Mouse (Mus musculus): ENCODE measurements around the gene Plekhg1. TPM values are rescaled to one million over a fixed set of nuclear protein-coding genes. Genes with fewer than 3 reads are reported as not detected.

Plekhg1 gene
- polyA plus RNA-seq, 1 experiment from 2014 or later, result 6.1 TPM

GRCm38 (mm10) chr10:3718021-3718865 lies 21.9 kb upstream of the Plekhg1 start:
- Histone ChIP-seq H3K27ac (peak overlapping the region; percentile 77), H3K27me3 (ENCODE audit: insufficient read depth, poor library complexity, severe bottlenecking) (no peaks in the 10 kb centered on the region), H3K9me3 (no peaks in the 10 kb centered on the region), H3K36me3 (no peaks in the 10 kb centered on the region), H3K4me3 (no peak overlapping the region), H3K4me1 (peaks cover 7% of the 10 kb centered on the region; the same call in 1 of the 2 replicates)
- 52% methylated on average over 16 of the region's 16 CpGs for WGBS
- DNase-seq (ENCODE audit: low spot score), result no peak

GRCm38 (mm10) chr10:3720296-3720695 lies 19.9 kb upstream of the Plekhg1 start:
- Histone ChIP-seq H3K27ac (no peak overlapping the region), H3K27me3 (ENCODE audit: insufficient read depth, poor library complexity, severe bottlenecking) (no peaks in the 10 kb centered on the region), H3K4me1 (peaks cover 7% of the 10 kb centered on the region; the same call in 1 of the 2 replicates), H3K36me3 (no peaks in the 10 kb centered on the region), H3K4me3 (no peak overlapping the region), H3K9me3 (no peaks in the 10 kb centered on the region)
- DNase-seq (ENCODE audit: low spot score), result no peak
- 70% methylated on average over 2 of the region's 2 CpGs for WGBS

GRCm38 (mm10) chr10:3722339-3722738 lies 17.8 kb upstream of the Plekhg1 start:
- Histone ChIP-seq H3K4me1 (peaks cover 7% of the 10 kb centered on the region; the same call in 1 of the 2 replicates), H3K36me3 (no peaks in the 10 kb centered on the region), H3K4me3 (no peak overlapping the region), H3K27ac (no peak overlapping the region), H3K27me3 (ENCODE audit: insufficient read depth, poor library complexity, severe bottlenecking) (no peaks in the 10 kb centered on the region), H3K9me3 (no peaks in the 10 kb centered on the region)
- 62% methylated on average over 2 of the region's 2 CpGs for WGBS
- no peak for DNase-seq (ENCODE audit: low spot score)

GRCm38 (mm10) chr10:3724665-3725064 lies 15.5 kb upstream of the Plekhg1 start:
- DNase-seq (ENCODE audit: low spot score), result no peak
- WGBS, result 73% methylated on average over 1 of the region's 1 CpGs
- no peaks in the 10 kb centered on the region for H3K27me3 ChIP-seq (ENCODE audit: insufficient read depth, poor library complexity, severe bottlenecking)

GRCm38 (mm10) chr10:3729666-3730065 lies 10.5 kb upstream of the Plekhg1 start:
- Histone ChIP-seq H3K4me1 (no peaks in the 10 kb centered on the region), H3K4me3 (no peak overlapping the region), H3K27me3 (ENCODE audit: insufficient read depth, poor library complexity, severe bottlenecking) (no peaks in the 10 kb centered on the region), H3K27ac (no peak overlapping the region), H3K36me3 (no peaks in the 10 kb centered on the region), H3K9me3 (no peaks in the 10 kb centered on the region)
- no peak for DNase-seq (ENCODE audit: low spot score)
- WGBS, result 67% methylated on average over 3 of the region's 3 CpGs

More at GRCm38 (mm10) chr10:3724665-3725064, 15.5 kb upstream of the Plekhg1 start:
- H3K36me3 ChIP-seq, result no peaks in the 10 kb centered on the region
- peaks cover 2% of the 10 kb centered on the region; the same call in 1 of the 2 replicates for H3K4me1 ChIP-seq
- H3K27ac ChIP-seq, result no peak overlapping the region
- no peak overlapping the region for H3K4me3 ChIP-seq
- no peaks in the 10 kb centered on the region for H3K9me3 ChIP-seq

GRCm38 (mm10) chr10:3730314-3730713 lies 9.8 kb upstream of the Plekhg1 start:
- H3K36me3 ChIP-seq, result no peaks in the 10 kb centered on the region
- no peak for DNase-seq (ENCODE audit: low spot score)
- H3K27ac ChIP-seq, result no peak overlapping the region
- H3K4me3 ChIP-seq, result no peak overlapping the region
- no peaks in the 10 kb centered on the region for H3K9me3 ChIP-seq
- H3K27me3 ChIP-seq (ENCODE audit: insufficient read depth, poor library complexity, severe bottlenecking), result no peaks in the 10 kb centered on the region
- H3K4me1 ChIP-seq, result no peaks in the 10 kb centered on the region
- WGBS, result 48% methylated on average over 4 of the region's 4 CpGs

GRCm38 (mm10) chr10:3737034-3737433 lies 3.1 kb upstream of the Plekhg1 start:
- 71% methylated on average over 3 of the region's 3 CpGs for WGBS
- DNase-seq (ENCODE audit: low spot score), result no peak
- H3K4me3 ChIP-seq, result no peak overlapping the region
- peaks cover 4% of the 10 kb centered on the region; the same call in 1 of the 2 replicates for H3K4me1 ChIP-seq
- no peaks in the 10 kb centered on the region for H3K9me3 ChIP-seq
- no peaks in the 10 kb centered on the region for H3K36me3 ChIP-seq
- no peaks in the 10 kb centered on the region for H3K27me3 ChIP-seq (ENCODE audit: insufficient read depth, poor library complexity, severe bottlenecking)
- H3K27ac ChIP-seq, result no peak overlapping the region

GRCm38 (mm10) chr10:3740504-3741388 lies 582 bp downstream of the Plekhg1 start:
- DNase-seq (ENCODE audit: low spot score), result peak; percentile 83
- WGBS, result under 1% methylated on average over 39 of the region's 47 CpGs
- Histone ChIP-seq H3K27me3 (ENCODE audit: insufficient read depth, poor library complexity, severe bottlenecking) (no peaks in the 10 kb centered on the region), H3K27ac (peak overlapping the region; percentile 85), H3K4me1 (peaks cover 4% of the 10 kb centered on the region; the same call in 1 of the 2 replicates), H3K4me3 (peak overlapping the region; percentile 71), H3K36me3 (no peaks in the 10 kb centered on the region), H3K9me3 (no peaks in the 10 kb centered on the region)

GRCm38 (mm10) chr10:3741791-3742190 lies 1.6 kb downstream of the Plekhg1 start:
- no peak for DNase-seq (ENCODE audit: low spot score)
- Histone ChIP-seq H3K4me1 (peaks cover 7% of the 10 kb centered on the region), H3K36me3 (no peaks in the 10 kb centered on the region), H3K27ac (no peak overlapping the region), H3K9me3 (no peaks in the 10 kb centered on the region), H3K27me3 (ENCODE audit: insufficient read depth, poor library complexity, severe bottlenecking) (no peaks in the 10 kb centered on the region), H3K4me3 (peak overlapping the region; percentile 31)
- WGBS, result 6% methylated on average over 5 of the region's 5 CpGs

- H3K4me1 ChIP-seq, result peaks cover 15% of the 10 kb centered on the region
- DNase-seq (ENCODE audit: low spot score), result no peak
- H3K27ac ChIP-seq, result no peak overlapping the region
- WGBS, result 25% methylated on average over 2 of the region's 2 CpGs
- no peaks in the 10 kb centered on the region for H3K36me3 ChIP-seq
- H3K9me3 ChIP-seq, result no peaks in the 10 kb centered on the region
- H3K4me3 ChIP-seq, result no peak overlapping the region
- H3K27me3 ChIP-seq (ENCODE audit: insufficient read depth, poor library complexity, severe bottlenecking), result no peaks in the 10 kb centered on the region
Observed at GRCm38 (mm10) chr10:3743069-3743468, 2.9 kb downstream of the Plekhg1 start.

- no peak overlapping the region for H3K27ac ChIP-seq
- peaks cover 15% of the 10 kb centered on the region for H3K4me1 ChIP-seq
- H3K4me3 ChIP-seq, result no peak overlapping the region
- H3K27me3 ChIP-seq (ENCODE audit: insufficient read depth, poor library complexity, severe bottlenecking), result no peaks in the 10 kb centered on the region
- WGBS, result 79% methylated on average over 5 of the region's 5 CpGs
- H3K9me3 ChIP-seq, result no peaks in the 10 kb centered on the region
- H3K36me3 ChIP-seq, result no peaks in the 10 kb centered on the region
- DNase-seq (ENCODE audit: low spot score), result no peak
Observed at GRCm38 (mm10) chr10:3743826-3744225, 3.7 kb downstream of the Plekhg1 start.

GRCm38 (mm10) chr10:3746794-3747518 lies 6.8 kb downstream of the Plekhg1 start:
- H3K9me3 ChIP-seq, result no peaks in the 10 kb centered on the region
- no peaks in the 10 kb centered on the region for H3K27me3 ChIP-seq (ENCODE audit: insufficient read depth, poor library complexity, severe bottlenecking)
- H3K4me1 ChIP-seq, result peaks cover 11% of the 10 kb centered on the region
- 27% methylated on average over 3 of the region's 3 CpGs for WGBS
- no peak overlapping the region for H3K27ac ChIP-seq
- no peak for DNase-seq (ENCODE audit: low spot score)
- no peak overlapping the region for H3K4me3 ChIP-seq
- no peaks in the 10 kb centered on the region for H3K36me3 ChIP-seq

Measured in heart, embryonic 10.5 days (tissue).